In the genomic region with DNA sequence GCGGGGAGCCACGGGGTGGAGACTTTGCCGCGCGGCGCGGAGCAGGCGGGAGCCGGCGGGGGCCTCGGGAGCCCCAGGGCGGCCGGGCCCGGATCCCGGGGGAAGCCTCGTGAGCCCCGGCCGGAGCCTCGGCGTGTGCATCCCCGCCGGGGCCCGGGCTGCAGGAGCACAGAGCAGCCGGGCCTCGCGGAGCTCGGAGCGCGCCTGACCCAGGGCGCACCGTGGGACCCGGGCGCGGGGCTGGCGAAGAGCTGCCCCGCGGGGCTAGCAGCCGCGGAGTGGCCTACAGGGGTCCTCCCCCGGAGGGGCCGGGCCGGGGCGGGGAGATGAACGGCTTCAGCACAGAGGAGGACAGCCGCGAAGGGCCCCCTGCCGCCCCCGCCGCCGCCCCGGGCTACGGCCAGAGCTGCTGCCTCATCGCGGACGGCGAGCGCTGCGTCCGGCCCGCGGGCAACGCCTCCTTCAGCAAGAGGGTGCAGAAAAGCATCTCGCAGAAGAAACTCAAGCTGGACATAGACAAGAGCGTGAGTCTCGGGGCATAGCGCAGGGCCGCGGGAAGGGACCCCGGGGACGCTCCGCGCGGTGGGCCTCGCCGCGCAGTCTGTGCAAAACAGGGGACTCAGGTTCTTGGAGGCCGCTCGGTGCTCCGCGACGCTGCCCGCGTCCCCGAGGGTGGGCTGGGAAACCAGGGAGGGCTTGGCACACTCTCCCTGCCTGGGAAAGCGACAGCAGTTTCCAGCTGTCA, we compare ENCODE assay signal across 9 mouse cellular contexts. TPM values are rescaled to one million over a fixed set of nuclear protein-coding genes. Genes with fewer than 3 reads are reported as not detected.
DNase-seq lines count a peak whose midpoint lies in the region; ATAC-seq and TF ChIP-seq lines count a peak whose summit lies in the region.
"Had no signal": no experiment of that assay in that cellular context is flagged by ENCODE, and none has a peak within 500 bp of the region (broad histone marks: within the 10 kb centered on the region; RNA-seq: fewer than 3 reads in every experiment).

No protein-coding gene starts in this region.

- no peak for TF ChIP-seq POLR2A in MEL (IDR thresholded peaks at IDR 0.05; ENCODE audit: control insufficient read depth in 1 of 2, insufficient read depth in 1 of 2, low read depth in 1 of 2, low read length in 2 of 2, poor library complexity in 1 of 2)
- no peak for TF ChIP-seq POLR2A in brain, embryonic 14.5 days (IDR thresholded peaks at IDR 0.05; ENCODE audit: borderline replicate concordance, extremely low read depth, insufficient read depth, insufficient read length, poor library complexity, severe bottlenecking)

- peaks cover 26% of the 10 kb centered on the region for H3K79me2 ChIP-seq in MEL (ENCODE audit: control insufficient read depth, insufficient read depth, low read length, poor library complexity)

- H3K9me3 ChIP-seq in MEL (replicated peaks; ENCODE audit: insufficient read depth, low read length): no peaks in the 10 kb centered on the region
- H3K9me3 ChIP-seq in forebrain, embryonic 16.5 days (ENCODE audit: control insufficient read depth, low read length): no peaks in the 10 kb centered on the region
- H3K9me3 ChIP-seq in hindbrain, embryonic 10.5 days: no peaks in the 10 kb centered on the region
- H3K9me3 ChIP-seq in midbrain, embryonic 10.5 days (replicated peaks): no peaks in the 10 kb centered on the region

- no peaks in the 10 kb centered on the region for H3K27me3 ChIP-seq in MEL (ENCODE audit: control insufficient read depth in 1 of 2, insufficient read depth in 2 of 2, low read length in 2 of 2)
- no peaks in the 10 kb centered on the region for H3K27me3 ChIP-seq in forebrain, embryonic 16.5 days (replicated peaks; ENCODE audit: control insufficient read depth, insufficient read depth, low read length)
- H3K27me3 ChIP-seq in hindbrain, embryonic 10.5 days (ENCODE audit: insufficient read depth, poor library complexity, severe bottlenecking): no peaks in the 10 kb centered on the region
- no peaks in the 10 kb centered on the region for H3K27me3 ChIP-seq in midbrain, embryonic 10.5 days (ENCODE audit: low read depth, poor library complexity, severe bottlenecking)

- H3K9ac ChIP-seq in MEL (ENCODE audit: control insufficient read depth, low read depth, low read length, poor library complexity, severe bottlenecking): peak overlapping the region; percentile 83
- peak overlapping the region; percentile 82 for H3K9ac ChIP-seq in forebrain, embryonic 16.5 days (replicated peaks; ENCODE audit: low read depth, low read length)

- TF ChIP-seq EP300 in MEL (IDR thresholded peaks at IDR 0.05; ENCODE audit: low read depth in 1 of 2, low read length in 2 of 2): no peak

- WGBS in forebrain, embryonic 16.5 days: under 1% methylated on average over 84 of the region's 85 CpGs
- under 1% methylated on average over 85 of the region's 85 CpGs for WGBS in hindbrain, embryonic 10.5 days
- under 1% methylated on average over 84 of the region's 85 CpGs for WGBS in midbrain, embryonic 10.5 days

- peak overlapping the region; percentile 95 for H3K4me2 ChIP-seq in forebrain, embryonic 16.5 days (ENCODE audit: low read length)

- no peak overlapping the region for H3K27ac ChIP-seq in MEL (ENCODE audit: control insufficient read depth, low read depth, low read length)
- peak overlapping the region; percentile 33; the same call in 1 of the 2 replicates for H3K27ac ChIP-seq in forebrain, embryonic 16.5 days (ENCODE audit: low read length)
- H3K27ac ChIP-seq in hindbrain, embryonic 10.5 days: peak overlapping the region; percentile 93
- peak overlapping the region; percentile 57 for H3K27ac ChIP-seq in left cerebral cortex, adult 2 months
- peak overlapping the region; percentile 87 for H3K27ac ChIP-seq in midbrain, embryonic 10.5 days (replicated peaks)

- H3K4me1 ChIP-seq in MEL (ENCODE audit: control insufficient read depth in 1 of 2, insufficient read depth in 2 of 2, low read length in 2 of 2): peaks cover 4 to 24% of the 10 kb centered on the region in 2 experiments
- H3K4me1 ChIP-seq in forebrain, embryonic 16.5 days (replicated peaks; ENCODE audit: control insufficient read depth, insufficient read depth, low read length): peaks cover 21% of the 10 kb centered on the region
- peaks cover 45% of the 10 kb centered on the region for H3K4me1 ChIP-seq in hindbrain, embryonic 10.5 days (replicated peaks)
- peaks cover 51% of the 10 kb centered on the region for H3K4me1 ChIP-seq in midbrain, embryonic 10.5 days

- intact Hi-C loops in left cerebral cortex, adult 2 months (cut with DNase I): loop anchor here (10.0 kb wide), 1 partner anchor 303 kb away; the partner anchor contains the start of gene Cnot8

- TF ChIP-seq CTCF in MEL (IDR thresholded peaks at IDR 0.05 in 2 of 3, conservative IDR thresholded peaks at IDR 0.05 in 1 of 3; ENCODE audit: control insufficient read depth in 1 of 3, insufficient read depth in 1 of 3, low read depth in 2 of 3, low read length in 3 of 3, poor library complexity in 1 of 3, severe bottlenecking in 1 of 3): no peak
- TF ChIP-seq CTCF in brain, embryonic 14.5 days (IDR thresholded peaks at IDR 0.05; ENCODE audit: borderline replicate concordance, extremely low read depth, insufficient read depth, insufficient read length): no peak
- no peak; the same call in 1 of the 2 replicates for TF ChIP-seq CTCF in left cerebral cortex, adult 2 months (IDR thresholded peaks at IDR 0.05)

- TF ChIP-seq RAD21 in MEL (IDR thresholded peaks at IDR 0.05; ENCODE audit: low read depth, low read length): no peak

- peaks cover 0 to 22% of the 10 kb centered on the region in 2 experiments; a peak in 2 of 4 replicates for H3K36me3 ChIP-seq in MEL (ENCODE audit: control insufficient read depth in 1 of 2, insufficient read depth in 2 of 2, low read length in 2 of 2)
- H3K36me3 ChIP-seq in forebrain, embryonic 16.5 days (ENCODE audit: control insufficient read depth, insufficient read depth): no peaks in the 10 kb centered on the region; the same call in 1 of the 2 replicates
- H3K36me3 ChIP-seq in hindbrain, embryonic 10.5 days: peaks cover 13% of the 10 kb centered on the region
- peaks cover 12% of the 10 kb centered on the region for H3K36me3 ChIP-seq in midbrain, embryonic 10.5 days

- DNase-seq in MEL (ENCODE audit: low read depth, low spot score): peak; percentile 63
- peak; percentile 68 for DNase-seq in brain, embryonic 14.5 days (ENCODE audit: low read depth)
- DNase-seq in hindbrain, embryonic 10.5 days (ENCODE audit: low spot score): peak; percentile 66
- peak; percentile 45 to 62 for DNase-seq in left cerebral cortex, adult 2 months (ENCODE audit: extremely low spot score in 1 of 2, low spot score in 2 of 2)
- DNase-seq in midbrain, embryonic 10.5 days (ENCODE audit: low spot score): peak; percentile 63
- DNase-seq in spleen, postnatal 36 days (ENCODE audit: low spot score in 2 of 2): peak; percentile 36 to 38

- ATAC-seq in forebrain, embryonic 16.5 days: peak; percentile 60
- no peak for ATAC-seq in monocyte, adult 5-6 weeks (replicated peaks; ENCODE audit: insufficient number of reproducible peaks, low FRiP score, low TSS enrichment, poor library complexity, severe bottlenecking)

- peak overlapping the region; percentile 66 to 93 for H3K4me3 ChIP-seq in MEL (ENCODE audit: control insufficient read depth in 1 of 2, insufficient read depth in 1 of 2, low read depth in 2 of 2, low read length in 2 of 2)
- H3K4me3 ChIP-seq in forebrain, embryonic 16.5 days (replicated peaks; ENCODE audit: low read length): peak overlapping the region; percentile 91
- peak overlapping the region; percentile 78 for H3K4me3 ChIP-seq in hindbrain, embryonic 10.5 days
- H3K4me3 ChIP-seq in left cerebral cortex, adult 2 months: peak overlapping the region; percentile 91
- peak overlapping the region; percentile 98 for H3K4me3 ChIP-seq in midbrain, embryonic 10.5 days

TF ChIP-seq in MEL, 35 proteins besides CTCF, POLR2A, EP300 and RAD21:
- no peak for TF ChIP-seq USF1 (IDR thresholded peaks at IDR 0.05; ENCODE audit: low read depth, low read length)
- no peak for TF ChIP-seq TBP (IDR thresholded peaks at IDR 0.05; ENCODE audit: low read depth, low read length)
- TF ChIP-seq ZMIZ1 (IDR thresholded peaks at IDR 0.05; ENCODE audit: low read depth, low read length): no peak
- TF ChIP-seq SIN3A (IDR thresholded peaks at IDR 0.05; ENCODE audit: low read length): peak; percentile 53; the same call in 1 of the 2 replicates
- peak; percentile 11; the same call in 1 of the 2 replicates for TF ChIP-seq MXI1 (IDR thresholded peaks at IDR 0.05; ENCODE audit: low read depth, low read length)
- no peak for TF ChIP-seq POLR2AphosphoS5 (IDR thresholded peaks at IDR 0.05; ENCODE audit: borderline replicate concordance, low read depth, low read length)
- TF ChIP-seq ETS1 (IDR thresholded peaks at IDR 0.05; ENCODE audit: low read depth, low read length): no peak

RNA-seq across cellular contexts. Expression of gene Sap30l, which starts 0.5 kb away (rescaled TPM):
- 40.2 and 40.6 TPM in 2 replicates for total RNA-seq in MEL (2012; rRNA removed)
- 10 to 100 TPM in 1 of 2 experiments, not detected in 1; 52.5 TPM for polyA plus RNA-seq in MEL (2012; ENCODE audit: insufficient read depth in 1 of 2, insufficient read length in 2 of 2, low read depth in 1 of 2, low replicate concordance in 2 of 2, missing spikeins in 1 of 2)
- polyA plus RNA-seq in brain, embryonic 14.5 days (2012; rRNA removed): 29.3 and 30.9 TPM in 2 replicates
- polyA plus RNA-seq in forebrain, embryonic 16.5 days (2015; fragmentation: Nextera tagmentation; extraction: Ambion mirVana): 5.8 and 7.9 TPM in 2 replicates
- polyA plus RNA-seq in hindbrain, embryonic 10.5 days (2016; fragmentation: Nextera tagmentation; extraction: Ambion mirVana): 8.8 and 12.7 TPM in 2 replicates
- 10 to 100 TPM; 47.0 to 49.8 TPM for total RNA-seq in left cerebral cortex, adult 2 months (2021)
- 7.2 TPM in 2 replicates for polyA plus RNA-seq in midbrain, embryonic 10.5 days (2016; fragmentation: Nextera tagmentation; extraction: Ambion mirVana)
- total RNA-seq in monocyte, adult 5-6 weeks (2017): 24.3 to 39.7 TPM (median 38.7 TPM) in 3 replicates

RNA-seq across cellular contexts. Expression of gene Hand1, which starts 30.7 kb away (rescaled TPM):
- not detected in 2 replicates for total RNA-seq in MEL (2012; rRNA removed)
- not detected for polyA plus RNA-seq in MEL (2012; ENCODE audit: insufficient read depth in 1 of 2, insufficient read length in 2 of 2, low read depth in 1 of 2, low replicate concordance in 2 of 2, missing spikeins in 1 of 2)
- 0.04 TPM in 1 of 2 replicates, not detected in the other for polyA plus RNA-seq in brain, embryonic 14.5 days (2012; rRNA removed)
- not detected in 2 replicates for polyA plus RNA-seq in forebrain, embryonic 16.5 days (2015; fragmentation: Nextera tagmentation; extraction: Ambion mirVana)
- polyA plus RNA-seq in hindbrain, embryonic 10.5 days (2016; fragmentation: Nextera tagmentation; extraction: Ambion mirVana): 0.17 and 0.50 TPM in 2 replicates
- total RNA-seq in left cerebral cortex, adult 2 months (2021): not detected
- polyA plus RNA-seq in midbrain, embryonic 10.5 days (2016; fragmentation: Nextera tagmentation; extraction: Ambion mirVana): 0.15 TPM in 1 of 2 replicates, not detected in the other
- not detected in 3 replicates for total RNA-seq in monocyte, adult 5-6 weeks (2017)
- polyA plus RNA-seq: gonadal fat pad, adult 2 months had no signal
